Mouse (Mus musculus) kidney, adult 11 months (tissue): ENCODE results near the gene Dennd1a.
"Not testable (repeated sequence)": the region's sequence is repeated elsewhere in the genome, so short reads cannot be mapped to it uniquely, and the experiment has no call there.

Source experiments
- DNase-seq: peaks from one replicate; pipeline ENCODE4 v3.0.0; 2022

Gene Dennd1a

DNA sequence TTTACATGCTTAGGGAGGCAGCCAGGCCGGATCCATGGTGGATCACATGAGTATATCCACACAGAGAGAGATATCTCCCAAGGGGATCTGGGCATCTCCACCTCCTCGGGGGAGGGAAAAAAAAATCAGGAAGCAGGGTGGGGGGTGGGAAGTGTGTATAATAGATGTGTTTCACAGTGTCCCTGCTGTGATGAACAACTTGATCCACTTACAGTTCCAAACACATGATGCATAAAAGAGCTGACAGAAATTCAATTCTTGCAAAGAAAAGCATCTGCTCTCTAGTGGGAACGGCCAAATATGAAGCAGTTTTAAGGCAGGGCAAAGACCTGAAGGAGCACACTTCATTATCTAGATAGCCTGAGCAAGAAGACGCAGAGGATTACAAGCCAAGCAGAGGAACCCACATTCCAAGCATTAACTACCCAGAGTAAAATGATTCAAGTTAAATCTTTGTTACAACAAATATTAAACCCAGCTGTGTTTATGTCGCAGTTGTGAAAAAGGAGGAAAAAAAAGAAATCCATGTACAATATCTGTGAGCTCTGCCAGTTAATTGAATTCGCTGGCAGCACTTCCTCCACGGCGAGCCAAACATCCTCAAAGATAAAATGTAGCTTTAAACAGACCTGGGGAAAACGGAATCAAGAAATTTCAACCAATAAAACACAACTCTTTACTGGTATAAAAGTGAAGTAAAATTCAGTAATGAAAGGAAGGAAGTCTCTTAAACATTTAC, 341.4 kb downstream of the Dennd1a start:
- DNase-seq: no peak

- no peak for DNase-seq
Measured at GRCm38 (mm10) chr2:37942906-37943305, 344.3 kb downstream of the Dennd1a start.

- DNase-seq: peak; percentile 35
Measured at GRCm38 (mm10) chr2:37941741-37942140, 345.4 kb downstream of the Dennd1a start.

DNA sequence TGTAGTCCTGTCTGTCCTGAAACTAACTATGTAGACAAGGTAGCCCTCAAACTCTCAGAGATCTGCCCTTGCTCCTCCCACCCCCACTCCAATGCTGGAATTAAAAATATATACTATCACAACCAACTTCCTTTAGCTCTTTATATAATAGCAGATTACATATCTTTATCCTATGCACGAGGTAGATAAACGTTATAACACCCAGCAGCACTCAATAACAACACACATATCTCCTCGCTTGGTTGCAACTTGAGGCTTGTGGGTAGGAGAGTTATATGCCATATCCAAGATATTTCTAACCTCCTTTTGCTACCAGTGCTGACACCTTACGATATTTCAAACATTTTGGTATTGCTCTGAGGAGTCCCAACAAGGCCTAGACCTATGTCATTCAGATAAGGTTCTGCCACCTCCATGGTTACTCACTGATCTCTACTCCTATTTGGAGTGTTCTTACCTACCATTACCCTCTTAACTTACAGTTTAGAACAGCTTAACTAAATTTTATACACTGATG, 346.3 kb downstream of the Dennd1a start:
- DNase-seq: no peak

GRCm38 (mm10) chr2:37939997-37940396, 347.2 kb downstream of the Dennd1a start:
- DNase-seq: no peak

- not testable (repeated sequence) for DNase-seq
Measured at GRCm38 (mm10) chr2:37936922-37937321, 350.3 kb downstream of the Dennd1a start.

- no peak for DNase-seq
Measured at GRCm38 (mm10) chr2:37932240-37932639, 354.9 kb downstream of the Dennd1a start.

DNA sequence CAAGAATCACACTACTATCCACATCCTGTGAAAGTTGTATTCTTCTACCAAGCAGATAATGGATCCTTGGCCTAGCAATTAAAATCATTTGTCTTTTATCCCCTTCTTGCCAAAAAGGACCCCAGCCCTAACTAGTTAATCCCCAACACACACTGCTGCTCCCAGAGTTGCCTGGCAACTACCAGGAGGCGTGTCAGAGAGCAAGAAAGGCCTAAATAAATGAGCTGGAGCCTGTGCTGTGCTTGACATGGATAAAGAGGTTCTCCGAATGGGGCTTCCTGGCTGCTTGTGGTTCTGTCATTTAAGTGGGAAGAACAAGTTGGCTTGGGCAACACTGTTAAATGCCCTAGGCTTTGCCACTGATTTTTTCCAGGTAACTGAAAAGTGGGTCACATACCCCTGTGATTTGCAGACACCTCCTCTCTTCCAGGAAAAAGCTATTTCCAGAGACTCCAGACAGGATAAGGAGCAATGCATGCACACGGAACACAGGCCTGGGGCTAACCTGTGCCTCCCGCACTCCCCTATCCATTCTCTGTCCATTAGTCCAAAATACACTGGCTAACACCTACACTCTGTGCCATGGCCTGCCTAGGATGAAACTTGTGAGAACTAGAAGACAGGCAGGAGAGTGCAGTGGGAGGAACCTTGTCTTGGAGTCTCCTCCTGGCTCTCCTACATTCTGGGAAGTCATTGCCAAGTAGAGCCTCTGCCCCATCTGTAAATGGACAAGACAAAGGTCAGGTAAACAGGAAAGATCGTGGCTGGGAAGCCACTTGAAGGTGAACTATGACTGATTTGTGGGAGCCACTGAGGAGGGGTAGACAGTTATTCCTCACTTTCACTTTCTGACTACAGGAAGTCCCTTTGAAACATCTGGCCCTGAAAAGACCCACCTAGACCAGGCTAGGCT, 355.9 kb downstream of the Dennd1a start:
- peak; percentile 29 for DNase-seq

- DNase-seq: no peak
Measured at GRCm38 (mm10) chr2:37926133-37926503, 361.1 kb downstream of the Dennd1a start.

- no peak for DNase-seq
Measured at GRCm38 (mm10) chr2:37925413-37926132, 361.6 kb downstream of the Dennd1a start.

DNA sequence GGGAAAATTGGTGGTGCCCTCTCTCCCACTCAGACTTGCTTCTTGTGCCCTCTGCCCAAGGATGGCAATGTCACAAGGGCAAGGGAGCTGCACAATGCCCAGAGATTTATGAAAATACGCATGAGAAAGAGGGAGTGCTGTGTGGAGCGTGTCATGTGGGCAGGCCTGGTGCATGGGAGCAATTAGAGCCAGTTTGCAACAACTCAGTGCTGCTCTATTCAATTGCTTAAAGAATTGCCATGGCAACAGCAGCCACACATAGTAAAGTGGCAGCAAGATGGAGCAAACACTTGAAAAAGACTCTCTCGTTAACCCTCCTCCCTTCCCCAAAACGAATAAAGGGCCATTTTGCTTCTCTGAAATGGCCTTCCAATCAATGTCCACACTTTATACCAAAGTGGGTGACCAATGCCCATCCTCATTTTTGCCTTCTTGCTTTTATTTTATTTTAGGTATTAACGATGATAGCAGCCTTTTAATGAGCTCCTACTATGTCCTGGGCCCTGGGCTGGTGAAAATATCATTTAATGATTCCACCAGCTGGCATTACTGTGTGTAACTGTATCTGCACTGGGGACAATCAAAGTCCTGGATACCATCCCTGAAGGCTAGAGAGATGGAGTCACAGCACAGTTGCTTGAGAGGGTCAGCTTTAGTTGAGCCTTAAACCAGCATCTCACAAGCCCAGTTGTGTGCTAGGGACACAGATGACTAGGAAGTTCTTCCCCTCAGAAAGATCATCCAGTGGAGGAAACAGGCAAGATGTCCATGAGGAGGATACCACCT, 378.3 kb downstream of the Dennd1a start:
- no peak for DNase-seq

- DNase-seq: no peak
Measured at GRCm38 (mm10) chr2:37908296-37908695, 378.9 kb downstream of the Dennd1a start.

DNA sequence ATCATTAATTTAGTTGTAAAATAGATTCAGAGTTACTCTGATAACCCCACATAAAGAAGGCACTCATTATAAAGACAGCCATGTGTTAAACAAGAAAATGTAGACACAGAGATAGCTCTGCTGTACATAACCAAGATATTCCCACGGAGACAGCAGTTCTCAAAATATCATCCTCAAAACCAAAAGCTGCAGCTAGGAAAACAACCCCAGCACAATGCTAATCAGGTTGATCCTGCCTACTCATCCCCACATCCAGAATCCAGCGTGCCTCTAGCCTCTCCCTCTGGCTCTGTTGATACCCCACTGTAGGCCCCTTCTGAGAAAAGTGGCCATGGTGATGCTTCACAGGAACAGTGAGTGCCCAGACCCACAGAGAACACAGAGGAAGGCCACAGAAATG, 380.9 kb downstream of the Dennd1a start:
- DNase-seq: no peak

DNA sequence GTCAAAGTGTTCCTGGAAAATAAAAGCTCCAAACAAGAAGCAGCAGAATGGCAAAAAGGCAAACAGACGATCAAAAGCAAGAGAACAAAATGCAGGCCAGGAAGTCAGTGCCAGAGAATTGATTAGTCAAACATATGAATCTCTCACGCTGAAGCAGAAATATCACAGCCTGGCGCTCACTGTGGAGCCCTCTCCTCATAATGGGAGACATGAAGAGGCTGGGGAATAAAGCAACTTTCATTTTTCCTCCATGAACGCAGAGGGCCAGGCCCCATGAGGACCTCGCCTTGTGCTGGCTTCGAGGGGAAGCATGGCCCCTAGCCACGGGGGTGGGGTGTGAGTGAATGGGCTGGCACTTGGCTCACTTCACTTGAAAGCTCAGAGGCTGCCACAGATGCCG, 383.9 kb downstream of the Dennd1a start:
- no peak for DNase-seq

- DNase-seq: no peak
Measured at GRCm38 (mm10) chr2:37883214-37883613, 404.0 kb downstream of the Dennd1a start.

- peak; percentile 17 for DNase-seq
Measured at GRCm38 (mm10) chr2:37881262-37881913, 405.8 kb downstream of the Dennd1a start.

- DNase-seq: no peak
Measured at GRCm38 (mm10) chr2:37879697-37880096, 407.5 kb downstream of the Dennd1a start.

GRCm38 (mm10) chr2:37872791-37873190, 414.4 kb downstream of the Dennd1a start:
- DNase-seq: no peak

DNA sequence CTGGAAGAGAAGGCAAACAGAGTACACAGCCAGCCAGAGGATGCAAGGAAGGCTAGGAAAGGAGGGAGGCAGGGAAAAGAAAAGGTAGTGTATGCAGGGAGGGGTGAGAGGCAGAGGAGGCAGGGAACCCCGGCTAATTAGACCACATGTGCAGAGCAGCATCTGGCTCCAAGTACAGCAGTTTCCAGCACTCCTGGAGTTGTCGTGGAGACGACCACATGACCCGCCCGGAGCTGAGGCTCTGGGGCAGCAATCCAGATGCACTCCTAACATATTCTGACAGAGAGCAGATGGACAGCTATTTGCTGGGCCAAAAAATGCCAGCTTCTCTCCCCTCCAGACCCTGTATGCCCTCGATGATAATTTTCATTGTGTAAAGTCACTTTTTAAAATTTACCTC, 417.6 kb downstream of the Dennd1a start:
- DNase-seq: no peak

DNA sequence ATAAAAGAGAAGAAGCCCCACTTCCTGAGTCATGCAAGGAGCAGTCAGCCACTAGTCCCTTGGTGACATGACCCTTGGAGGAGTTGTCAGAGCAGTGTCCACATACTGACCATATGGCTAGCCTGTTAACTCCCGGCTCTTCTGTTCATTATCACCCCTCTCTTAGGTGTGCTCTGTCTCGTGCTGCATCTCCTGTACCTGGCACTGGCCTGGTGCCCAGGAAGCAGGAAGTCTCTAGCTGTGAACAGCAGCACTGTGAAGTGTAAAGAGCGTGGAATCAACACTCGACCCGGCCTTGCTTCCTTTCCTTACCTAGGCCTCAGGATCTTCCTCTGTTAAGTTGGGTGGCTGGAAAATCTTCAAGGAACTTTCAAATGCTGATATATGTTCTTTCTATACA, 419.8 kb downstream of the Dennd1a start:
- DNase-seq: no peak

- no peak for DNase-seq
Measured at GRCm38 (mm10) chr2:37857472-37857871, 429.7 kb downstream of the Dennd1a start.

GRCm38 (mm10) chr2:37856955-37857354, 430.2 kb downstream of the Dennd1a start:
- DNase-seq: no peak
